Mouse (Mus musculus) layer of hippocampus, adult 11-12 months (tissue): Measurements from ENCODE around the gene Slc37a4.
"Not testable (repeated sequence)": the region's sequence is repeated elsewhere in the genome, so short reads cannot be mapped to it uniquely, and the experiment has no call there.

Source experiments
- DNase-seq: peaks from one replicate; pipeline ENCODE4 v3.0.0; 2022; ENCODE audit warnings: low spot score

The Slc37a4 gene

DNA sequence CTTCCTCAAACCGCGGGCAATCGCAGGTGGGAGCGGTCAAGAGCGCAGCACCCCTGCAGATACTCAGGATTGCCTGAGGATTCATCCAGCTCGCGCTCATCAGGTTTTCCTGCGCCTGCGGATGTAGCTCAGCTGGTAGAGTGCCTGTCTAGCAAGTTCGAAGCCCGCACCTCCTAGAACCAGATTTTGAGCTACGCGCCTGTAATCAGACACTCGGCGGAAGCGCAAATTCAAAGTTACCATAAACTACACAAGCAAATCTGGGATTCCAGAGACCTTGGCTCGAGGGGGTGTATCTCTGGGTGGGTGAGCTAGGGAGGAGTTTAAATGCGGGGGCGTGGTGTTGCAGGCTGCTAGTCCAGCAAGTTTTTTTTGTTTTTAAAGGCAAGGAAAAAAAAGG, 44.3 kb downstream of the Slc37a4 start, which contains the start of gene Foxr1:
TSS of gene Foxr1 (minus strand) at position 176 of the 400 bp plus-strand sequence.
- no peak for DNase-seq

DNA sequence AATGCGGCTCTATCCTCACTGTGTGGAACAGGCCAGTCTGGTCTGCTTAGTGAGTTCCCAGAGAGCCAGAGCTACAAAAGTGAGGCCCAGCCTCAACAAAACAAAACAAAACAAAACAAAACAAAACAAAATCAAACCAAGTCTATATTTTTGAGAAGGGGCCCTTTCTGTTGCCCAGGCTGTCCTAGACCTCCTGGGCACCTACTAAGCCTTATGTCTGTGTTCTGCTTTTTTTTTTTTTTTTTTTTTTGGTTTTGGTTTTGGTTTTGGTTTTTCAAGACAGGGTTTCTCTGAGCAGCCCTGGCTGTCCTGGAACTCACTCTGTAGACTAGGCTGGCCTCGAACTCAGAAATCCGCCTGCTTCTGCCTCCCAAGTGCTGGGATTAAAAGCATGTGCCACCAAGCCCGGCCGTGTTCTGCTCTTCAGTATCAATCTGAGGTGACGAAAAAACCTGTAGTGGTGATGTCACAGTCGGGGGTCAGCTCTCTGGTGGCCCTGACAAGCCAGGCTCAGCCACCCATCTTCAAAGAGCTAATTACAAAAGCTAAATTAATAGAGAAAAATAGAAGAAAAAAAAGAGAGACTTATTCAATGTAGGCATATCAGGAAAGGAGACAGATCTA, 47.9 kb downstream of the Slc37a4 start:
- not testable (repeated sequence) for DNase-seq

DNA sequence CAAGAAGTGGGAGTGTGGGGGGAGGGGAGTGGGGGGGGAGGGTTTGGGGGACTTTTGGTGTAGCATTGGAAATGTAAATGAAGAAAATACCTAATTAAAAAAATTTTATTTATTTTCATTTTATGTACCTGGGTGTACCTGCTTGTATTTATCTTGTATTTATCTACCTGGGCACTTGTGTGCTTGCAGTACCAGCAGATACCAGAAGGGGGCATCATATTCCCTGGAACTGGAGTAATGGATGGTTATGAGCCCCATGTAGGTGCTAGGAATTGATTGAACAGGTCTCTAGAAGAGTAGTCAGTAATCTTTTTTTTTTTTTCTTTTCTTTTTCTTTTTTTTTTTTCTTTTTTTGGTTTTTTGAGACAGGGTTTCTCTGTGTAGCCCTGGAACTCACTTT, 53.7 kb downstream of the Slc37a4 start:
- no peak for DNase-seq
